Mouse (Mus musculus) thymus, adult 2 months (tissue): ENCODE results near the gene Atad5. TPM values are rescaled to one million over a fixed set of nuclear protein-coding genes. Genes with fewer than 3 reads are reported as not detected.
"Not testable (repeated sequence)": the region's sequence is repeated elsewhere in the genome, so short reads cannot be mapped to it uniquely, and the experiment has no call there.

Experiments
- DNase-seq: peaks from one replicate; pipeline ENCODE4 v3.0.0; 2021
- H3K27ac ChIP-seq: fragments of 200-500 bp; 2 replicates; pipeline ENCODE4 v1.5.1; 2012; ENCODE audit warnings: low read length, control low read depth; ENCODE audit not compliant: control insufficient read depth, insufficient read depth
- H3K27me3 ChIP-seq: fragments of 200-500 bp; 2 replicates; pipeline ENCODE4 v1.6.1; 2012; ENCODE audit warnings: mild to moderate bottlenecking, low read length, moderate library complexity, mixed read lengths; ENCODE audit not compliant: control insufficient read depth, insufficient read depth
- H3K36me3 ChIP-seq: fragments of 200-500 bp; 2 replicates; pipeline ENCODE4 v1.6.1; 2012; ENCODE audit warnings: mild to moderate bottlenecking, low read length, moderate library complexity; ENCODE audit not compliant: control insufficient read depth, insufficient read depth
- H3K4me1 ChIP-seq: fragments of 200-500 bp; replicated peaks from 2 replicates; pipeline ENCODE4 v1.6.1; 2012; ENCODE audit warnings: low read length; ENCODE audit not compliant: control insufficient read depth, insufficient read depth
- H3K4me3 ChIP-seq: fragments of 200-500 bp; 2 replicates; pipeline ENCODE4 v1.5.1; 2012; ENCODE audit warnings: mild to moderate bottlenecking, low read length, control low read depth, moderate library complexity; ENCODE audit not compliant: control insufficient read depth, insufficient read depth
- CTCF ChIP-seq: fragments of 200-500 bp; IDR thresholded peaks from 2 replicates; pipeline ENCODE4 v1.5.1; 2012; ENCODE audit warnings: mild to moderate bottlenecking, control low read depth, low read length, moderate library complexity, borderline replicate concordance; ENCODE audit not compliant: control insufficient read depth, poor library complexity, insufficient read depth; ENCODE audit errors: extremely low read depth
- POLR2A ChIP-seq: fragments of 200-500 bp; IDR thresholded peaks from 2 replicates; pipeline ENCODE4 v1.6.1; 2012; ENCODE audit warnings: mild to moderate bottlenecking, low read length, control low read depth, moderate library complexity; ENCODE audit not compliant: control insufficient read depth, poor library complexity, insufficient read depth; ENCODE audit errors: extremely low read depth
- WGBS: fragments of 180-500 bp; shearing (Covaris S2); methylation state at CpG from one replicate; pipeline ENCODE4 v1.1.7; 2018; 5-methylcytosine and 5-hydroxymethylcytosine counted together
- polyA plus RNA-seq: library from polyadenylated mRNA; depleted of rRNA; stranded (reverse); fragments of >200 nt; gene quantifications from 2 replicates; pipeline ENCODE4 v1.2.3, GENCODE M21; 2012

Atad5 gene
- polyA plus RNA-seq, 1 experiment = 3.6 TPM

- DNase-seq = peak; percentile 10
- no peak for TF ChIP-seq CTCF
- TF ChIP-seq POLR2A = no peak
- Histone ChIP-seq H3K27me3 (no peaks in the 10 kb centered on the region), H3K4me1 (peaks cover 12% of the 10 kb centered on the region), H3K27ac (0 out of 2 replicates have a peak overlapping the region, but pooled peaks have one; percentile 34), H3K4me3 (no peak overlapping the region), H3K36me3 (no peaks in the 10 kb centered on the region)
- 63% methylated on average over 6 of the region's 6 CpGs for WGBS
Measured at GRCm38 (mm10) chr11:80147748-80148147, 58.5 kb downstream of the Atad5 start.

GRCm38 (mm10) chr11:80148313-80148712 is 59.1 kb downstream of the Atad5 start:
- no peak for DNase-seq
- H3K27me3 ChIP-seq = no peaks in the 10 kb centered on the region
- H3K27ac ChIP-seq = no peak overlapping the region
- H3K36me3 ChIP-seq = no peaks in the 10 kb centered on the region
- no peak overlapping the region for H3K4me3 ChIP-seq
- TF ChIP-seq CTCF (no peak), POLR2A (no peak)
- peaks cover 9% of the 10 kb centered on the region for H3K4me1 ChIP-seq
- 90% methylated on average over 1 of the region's 1 CpGs for WGBS

GRCm38 (mm10) chr11:80148974-80149373 is 59.8 kb downstream of the Atad5 start:
- 89% methylated on average over 4 of the region's 4 CpGs for WGBS

GRCm38 (mm10) chr11:80149412-80150023 is 60.3 kb downstream of the Atad5 start:
- no peak for TF ChIP-seq CTCF
- no peak for TF ChIP-seq POLR2A
- Histone ChIP-seq H3K27me3 (peaks cover 6% of the 10 kb centered on the region; the same call in 1 of the 2 replicates), H3K4me1 (peaks cover 15% of the 10 kb centered on the region), H3K36me3 (no peaks in the 10 kb centered on the region), H3K4me3 (no peak overlapping the region), H3K27ac (no peak overlapping the region)
- DNase-seq = no peak
- WGBS = 93% methylated on average over 8 of the region's 8 CpGs

More at GRCm38 (mm10) chr11:80148974-80149373, 59.8 kb downstream of the Atad5 start:
- not testable (repeated sequence) for H3K27me3 ChIP-seq, H3K36me3 ChIP-seq, DNase-seq, H3K27ac ChIP-seq, H3K4me1 ChIP-seq, H3K4me3 ChIP-seq

- TF ChIP-seq POLR2A (no peak), CTCF (no peak)
- no peak for DNase-seq
- peaks cover 15% of the 10 kb centered on the region for H3K4me1 ChIP-seq
- 59% methylated on average over 5 of the region's 5 CpGs for WGBS
- no peak overlapping the region for H3K4me3 ChIP-seq
- H3K27me3 ChIP-seq = peaks cover 8% of the 10 kb centered on the region; the same call in 1 of the 2 replicates
- H3K27ac ChIP-seq = no peak overlapping the region
- no peaks in the 10 kb centered on the region for H3K36me3 ChIP-seq
Measured at GRCm38 (mm10) chr11:80150566-80150965, 61.4 kb downstream of the Atad5 start.

- H3K27ac ChIP-seq = no peak overlapping the region
- WGBS = 34% methylated on average over 2 of the region's 2 CpGs
- peaks cover 9% of the 10 kb centered on the region; the same call in 1 of the 2 replicates for H3K4me1 ChIP-seq
- H3K4me3 ChIP-seq = no peak overlapping the region
- peaks cover 8% of the 10 kb centered on the region; the same call in 1 of the 2 replicates for H3K27me3 ChIP-seq
- no peak for TF ChIP-seq CTCF
- TF ChIP-seq POLR2A = no peak
- H3K36me3 ChIP-seq = no peaks in the 10 kb centered on the region
- DNase-seq = no peak
Measured at GRCm38 (mm10) chr11:80151541-80151940, 62.3 kb downstream of the Atad5 start.

GRCm38 (mm10) chr11:80152376-80152775 is 63.2 kb downstream of the Atad5 start:
- no peak for DNase-seq

More at GRCm38 (mm10) chr11:80152376-80152775, 63.2 kb downstream of the Atad5 start:
- H3K27me3 ChIP-seq = peaks cover 8% of the 10 kb centered on the region; the same call in 1 of the 2 replicates
- no peak overlapping the region for H3K27ac ChIP-seq
- 96% methylated on average over 8 of the region's 8 CpGs for WGBS
- TF ChIP-seq CTCF = no peak
- no peak for TF ChIP-seq POLR2A
- peaks cover 9% of the 10 kb centered on the region; the same call in 1 of the 2 replicates for H3K4me1 ChIP-seq
- H3K36me3 ChIP-seq = no peaks in the 10 kb centered on the region
- no peak overlapping the region for H3K4me3 ChIP-seq
